Mouse (Mus musculus) E14TG2a.4 (cell line): Measurements from ENCODE around the gene Fgfr1op.

ENCODE experiments used
- H3K27me3 ChIP-seq: 2 replicates; pipeline ENCODE4 v1.6.1; 2014; ENCODE audit warnings: low read length, control low read depth; ENCODE audit not compliant: insufficient read depth
- H3K36me3 ChIP-seq: 2 replicates; pipeline ENCODE4 v1.6.1; 2014; ENCODE audit warnings: low read length, control low read depth; ENCODE audit not compliant: insufficient read depth
- H3K4me1 ChIP-seq: replicated peaks from 2 replicates; pipeline ENCODE4 v1.6.1; 2014; ENCODE audit warnings: low read depth, low read length, control low read depth
- H3K4me3 ChIP-seq: replicated peaks from 2 replicates; pipeline ENCODE4 v1.5.1; 2014; ENCODE audit warnings: mild to moderate bottlenecking, low read length
- H3K9me3 ChIP-seq: 2 replicates; pipeline ENCODE4 v1.6.1; 2014; ENCODE audit warnings: low read length, control low read depth
- CTCF ChIP-seq: conservative IDR thresholded peaks from 2 replicates; pipeline ENCODE4 v1.5.1; 2014; ENCODE audit warnings: low read length
- NANOG ChIP-seq: IDR thresholded peaks from 2 replicates; pipeline ENCODE4 v1.6.1; 2014; ENCODE audit warnings: borderline replicate concordance, low read length, mixed read lengths
- POU5F1 ChIP-seq: IDR thresholded peaks from 2 replicates; pipeline ENCODE4 v1.6.1; 2014; ENCODE audit warnings: low read length, borderline replicate concordance

Fgfr1op gene

GRCm38 (mm10) chr17:8225166-8225565 lies 59.9 kb downstream of the Fgfr1op start:
- Histone ChIP-seq H3K36me3 (no peaks in the 10 kb centered on the region), H3K9me3 (no peaks in the 10 kb centered on the region), H3K4me1 (no peaks in the 10 kb centered on the region; the same call in 1 of the 2 replicates), H3K4me3 (no peak overlapping the region), H3K27me3 (peaks cover 16% of the 10 kb centered on the region)
- TF ChIP-seq POU5F1 (no peak), NANOG (no peak), CTCF (no peak)

GRCm38 (mm10) chr17:8225746-8226145 lies 60.4 kb downstream of the Fgfr1op start:
- TF ChIP-seq POU5F1 (no peak), CTCF (no peak), NANOG (no peak)
- H3K36me3 ChIP-seq: no peaks in the 10 kb centered on the region
- H3K9me3 ChIP-seq: no peaks in the 10 kb centered on the region
- no peaks in the 10 kb centered on the region; the same call in 1 of the 2 replicates for H3K4me1 ChIP-seq
- no peak overlapping the region for H3K4me3 ChIP-seq
- H3K27me3 ChIP-seq: peaks cover 21% of the 10 kb centered on the region

- TF ChIP-seq CTCF (no peak), POU5F1 (no peak), NANOG (no peak)
- Histone ChIP-seq H3K4me1 (peaks cover 8% of the 10 kb centered on the region), H3K4me3 (no peak overlapping the region), H3K36me3 (no peaks in the 10 kb centered on the region), H3K27me3 (peaks cover 27% of the 10 kb centered on the region), H3K9me3 (no peaks in the 10 kb centered on the region)
These were observed 63.3 kb downstream of the Fgfr1op start for GRCm38 (mm10) chr17:8228622-8229021.

DNA sequence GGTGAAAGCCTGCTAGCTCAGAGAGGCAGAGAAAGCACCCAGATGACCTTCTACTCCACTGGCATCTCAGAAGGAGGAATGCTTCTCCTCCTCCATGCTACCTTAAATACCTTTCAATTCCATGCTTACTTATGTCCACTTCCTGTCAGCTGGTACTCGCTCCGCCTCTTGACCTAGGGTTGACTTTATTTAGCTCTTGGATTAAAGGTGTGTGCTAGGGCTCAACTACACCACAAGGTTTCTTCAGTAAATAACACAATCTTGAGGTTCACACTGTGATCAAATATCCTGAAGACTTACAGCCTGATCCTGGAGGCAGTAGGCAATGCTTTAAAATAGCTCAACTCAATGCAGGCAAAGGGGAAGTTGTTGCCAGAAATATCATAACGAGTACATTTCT lies 64.3 kb downstream of the Fgfr1op start:
- Histone ChIP-seq H3K4me1 (peaks cover 18% of the 10 kb centered on the region), H3K27me3 (peaks cover 29% of the 10 kb centered on the region), H3K4me3 (no peak overlapping the region), H3K9me3 (no peaks in the 10 kb centered on the region), H3K36me3 (no peaks in the 10 kb centered on the region)
- TF ChIP-seq NANOG: no peak
- TF ChIP-seq POU5F1: no peak
- no peak for TF ChIP-seq CTCF

DNA sequence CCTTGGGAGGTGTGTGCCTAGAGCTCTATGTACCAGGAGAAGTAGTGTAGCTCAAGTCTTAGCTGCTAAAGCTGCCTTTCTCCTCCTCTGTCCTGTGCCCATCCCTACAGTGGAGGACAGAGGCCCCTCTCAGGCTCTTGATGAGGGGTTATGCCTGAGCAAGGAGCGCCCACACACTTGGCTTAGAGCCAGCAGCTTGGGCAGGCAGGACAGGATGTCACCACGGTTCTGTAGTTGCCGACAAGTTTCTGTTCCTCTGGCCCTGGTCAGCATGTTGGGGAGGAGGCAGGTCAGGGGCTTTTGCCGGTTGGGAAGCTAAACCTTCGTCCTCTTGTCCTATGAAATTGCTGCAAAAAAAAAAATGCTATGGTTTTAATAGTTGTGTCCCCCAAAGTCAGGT lies 66.8 kb downstream of the Fgfr1op start:
- Histone ChIP-seq H3K4me3 (no peak overlapping the region), H3K4me1 (peaks cover 21% of the 10 kb centered on the region), H3K36me3 (no peaks in the 10 kb centered on the region), H3K9me3 (no peaks in the 10 kb centered on the region), H3K27me3 (peaks cover 26% of the 10 kb centered on the region)
- TF ChIP-seq NANOG (no peak), POU5F1 (no peak), CTCF (no peak)

- peaks cover 37% of the 10 kb centered on the region for H3K4me1 ChIP-seq
- H3K27me3 ChIP-seq: peaks cover 31% of the 10 kb centered on the region
- H3K36me3 ChIP-seq: no peaks in the 10 kb centered on the region
- no peak for TF ChIP-seq CTCF
- TF ChIP-seq POU5F1: no peak
- TF ChIP-seq NANOG: no peak
- no peaks in the 10 kb centered on the region for H3K9me3 ChIP-seq
- H3K4me3 ChIP-seq: no peak overlapping the region
These were observed 68.4 kb downstream of the Fgfr1op start for GRCm38 (mm10) chr17:8233618-8234214.

- Histone ChIP-seq H3K4me3 (no peak overlapping the region), H3K9me3 (no peaks in the 10 kb centered on the region), H3K4me1 (peaks cover 46% of the 10 kb centered on the region), H3K27me3 (peaks cover 31% of the 10 kb centered on the region), H3K36me3 (no peaks in the 10 kb centered on the region)
- TF ChIP-seq POU5F1 (no peak), CTCF (no peak), NANOG (no peak)
These were observed 69.2 kb downstream of the Fgfr1op start for GRCm38 (mm10) chr17:8234537-8234936.

DNA sequence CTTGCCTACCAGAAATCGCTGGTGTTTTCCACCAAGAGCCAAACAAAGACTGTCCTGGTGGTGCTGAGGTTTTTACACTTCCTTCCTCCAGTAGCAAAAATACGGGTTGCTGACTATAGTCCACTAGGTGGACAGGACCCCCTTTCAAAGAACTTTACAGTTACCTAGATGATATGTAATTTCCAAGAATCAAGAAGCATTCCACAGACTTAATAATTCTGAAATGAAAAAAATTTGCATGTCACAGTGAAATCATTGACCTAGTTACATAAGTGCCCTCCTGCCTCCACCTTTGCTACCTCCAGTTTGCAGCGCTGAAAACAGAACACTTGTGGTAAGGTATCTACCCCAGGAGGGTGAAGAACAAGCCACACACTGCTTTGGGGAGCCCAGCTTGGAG lies 70.4 kb downstream of the Fgfr1op start, which contains the start of gene Ccr6:
Gene Ccr6 (plus strand): TSS at position 301 of the 400 bp plus-strand sequence.
- Histone ChIP-seq H3K27me3 (peaks cover 26% of the 10 kb centered on the region), H3K9me3 (no peaks in the 10 kb centered on the region), H3K36me3 (no peaks in the 10 kb centered on the region), H3K4me1 (peaks cover 58% of the 10 kb centered on the region), H3K4me3 (no peak within 1 kb of the TSS)
- TF ChIP-seq POU5F1: no peak
